Mouse (Mus musculus): ENCODE measurements at regions not wholly inside any gene's neighbourhood (a gene's known extent, or its start where the extent isn't known, plus 50 kb on each side); places are given as distances from the start of the nearest gene placed in this dataset.
A peak's percentile ranks its signal among the peaks of the same experiment; 100 is the strongest.
"Not testable (repeated sequence)": the region's sequence is repeated elsewhere in the genome, so short reads cannot be mapped to it uniquely, and the experiment has no call there.

- H3K36me3 ChIP-seq (ENCODE audit: control insufficient read depth, insufficient read depth, low read length); H3K4me2 ChIP-seq (ENCODE audit: low read length); DNase-seq (ENCODE audit: low spot score); H3K9ac ChIP-seq (ENCODE audit: low read length); H3K9me3 ChIP-seq (replicated peaks; ENCODE audit: control insufficient read depth, low read length); H3K27me3 ChIP-seq (replicated peaks; ENCODE audit: control insufficient read depth, insufficient read depth, low read length); H3K4me3 ChIP-seq (ENCODE audit: low read depth, low read length); H3K4me1 ChIP-seq (ENCODE audit: control insufficient read depth, insufficient read depth, low read length); ATAC-seq; H3K27ac ChIP-seq (ENCODE audit: low read depth, low read length): not testable (repeated sequence)
- WGBS: 87% methylated on average over 7 of the region's 9 CpGs
Observed at GRCm38 (mm10) chr13:61957197-61957596, 172.5 kb upstream of the Zfp808 start.

- H3K36me3 ChIP-seq (ENCODE audit: control insufficient read depth, insufficient read depth, low read length); H3K27ac ChIP-seq (ENCODE audit: low read depth, low read length); ATAC-seq; H3K9me3 ChIP-seq (replicated peaks; ENCODE audit: control insufficient read depth, low read length); H3K4me3 ChIP-seq (ENCODE audit: low read depth, low read length); H3K27me3 ChIP-seq (replicated peaks; ENCODE audit: control insufficient read depth, insufficient read depth, low read length); H3K4me2 ChIP-seq (ENCODE audit: low read length); H3K9ac ChIP-seq (ENCODE audit: low read length); H3K4me1 ChIP-seq (ENCODE audit: control insufficient read depth, insufficient read depth, low read length); DNase-seq (ENCODE audit: low spot score): not testable (repeated sequence)
- 89% methylated on average over 3 of the region's 3 CpGs for WGBS
Observed at GRCm38 (mm10) chr13:61978856-61979255, 150.8 kb upstream of the Zfp808 start.

- not testable (repeated sequence) for ATAC-seq; H3K4me1 ChIP-seq (ENCODE audit: control insufficient read depth, insufficient read depth, low read length); DNase-seq (ENCODE audit: low spot score); H3K9ac ChIP-seq (ENCODE audit: low read length); H3K9me3 ChIP-seq (replicated peaks; ENCODE audit: control insufficient read depth, low read length); H3K27ac ChIP-seq (ENCODE audit: low read depth, low read length); H3K36me3 ChIP-seq (ENCODE audit: control insufficient read depth, insufficient read depth, low read length); H3K4me3 ChIP-seq (ENCODE audit: low read depth, low read length); H3K4me2 ChIP-seq (ENCODE audit: low read length); H3K27me3 ChIP-seq (replicated peaks; ENCODE audit: control insufficient read depth, insufficient read depth, low read length)
- 67% methylated on average over 3 of the region's 3 CpGs for WGBS
Observed at GRCm38 (mm10) chr13:61996519-61996918, 133.2 kb upstream of the Zfp808 start.

GRCm38 (mm10) chr13:61998803-61999202 is 130.9 kb upstream of the Zfp808 start:
- not testable (repeated sequence) for H3K27ac ChIP-seq (ENCODE audit: low read depth, low read length); DNase-seq (ENCODE audit: low spot score); H3K9ac ChIP-seq (ENCODE audit: low read length); H3K36me3 ChIP-seq (ENCODE audit: control insufficient read depth, insufficient read depth, low read length); H3K4me3 ChIP-seq (ENCODE audit: low read depth, low read length); H3K9me3 ChIP-seq (replicated peaks; ENCODE audit: control insufficient read depth, low read length); H3K27me3 ChIP-seq (replicated peaks; ENCODE audit: control insufficient read depth, insufficient read depth, low read length); H3K4me2 ChIP-seq (ENCODE audit: low read length); ATAC-seq; H3K4me1 ChIP-seq (ENCODE audit: control insufficient read depth, insufficient read depth, low read length)
- 8% methylated on average over 6 of the region's 6 CpGs for WGBS

GRCm38 (mm10) chr13:62007321-62007720 is 122.4 kb upstream of the Zfp808 start:
- not testable (repeated sequence) for H3K4me1 ChIP-seq (ENCODE audit: control insufficient read depth, insufficient read depth, low read length); H3K9ac ChIP-seq (ENCODE audit: low read length); ATAC-seq; H3K27me3 ChIP-seq (replicated peaks; ENCODE audit: control insufficient read depth, insufficient read depth, low read length); H3K4me2 ChIP-seq (ENCODE audit: low read length); H3K4me3 ChIP-seq (ENCODE audit: low read depth, low read length); H3K27ac ChIP-seq (ENCODE audit: low read depth, low read length); H3K36me3 ChIP-seq (ENCODE audit: control insufficient read depth, insufficient read depth, low read length); DNase-seq (ENCODE audit: low spot score); H3K9me3 ChIP-seq (replicated peaks; ENCODE audit: control insufficient read depth, low read length)
- 76% methylated on average over 1 of the region's 1 CpGs for WGBS

- Histone ChIP-seq H3K4me3 (ENCODE audit: low read depth, low read length) (peak overlapping the region; percentile 37), H3K4me2 (ENCODE audit: low read length) (peak overlapping the region; percentile 53), H3K9ac (ENCODE audit: low read length) (peak overlapping the region; percentile 72)
- H3K27ac ChIP-seq (ENCODE audit: low read depth, low read length); H3K4me1 ChIP-seq (ENCODE audit: control insufficient read depth, insufficient read depth, low read length); H3K9me3 ChIP-seq (replicated peaks; ENCODE audit: control insufficient read depth, low read length); H3K27me3 ChIP-seq (replicated peaks; ENCODE audit: control insufficient read depth, insufficient read depth, low read length); H3K36me3 ChIP-seq (ENCODE audit: control insufficient read depth, insufficient read depth, low read length): not testable (repeated sequence)
- 2% methylated on average over 22 of the region's 22 CpGs for WGBS
- DNase-seq (ENCODE audit: low spot score) (peak; percentile 76), ATAC-seq (peak; percentile 89)
Observed at GRCm38 (mm10) chr13:62015424-62016167, 114.1 kb upstream of the Zfp808 start.

- not testable (repeated sequence) for H3K27ac ChIP-seq (ENCODE audit: low read depth, low read length); H3K27me3 ChIP-seq (replicated peaks; ENCODE audit: control insufficient read depth, insufficient read depth, low read length); H3K36me3 ChIP-seq (ENCODE audit: control insufficient read depth, insufficient read depth, low read length); H3K9me3 ChIP-seq (replicated peaks; ENCODE audit: control insufficient read depth, low read length); DNase-seq (ENCODE audit: low spot score); H3K4me1 ChIP-seq (ENCODE audit: control insufficient read depth, insufficient read depth, low read length)
- WGBS: 0% methylated on average over 5 of the region's 5 CpGs
- H3K4me3 ChIP-seq (ENCODE audit: low read depth, low read length): peak overlapping the region; percentile 37
- H3K9ac ChIP-seq (ENCODE audit: low read length): peak overlapping the region; percentile 72
- H3K4me2 ChIP-seq (ENCODE audit: low read length): peak overlapping the region; percentile 53
- 0 out of 2 replicates have a peak, but pooled peaks have one; percentile 23 for ATAC-seq
Observed at GRCm38 (mm10) chr13:62016168-62016502, 113.6 kb upstream of the Zfp808 start.

GRCm38 (mm10) chr13:62037646-62038045 is 92.0 kb upstream of the Zfp808 start:
- not testable (repeated sequence) for H3K4me3 ChIP-seq (ENCODE audit: low read depth, low read length); DNase-seq (ENCODE audit: low spot score); H3K9me3 ChIP-seq (replicated peaks; ENCODE audit: control insufficient read depth, low read length); H3K27me3 ChIP-seq (replicated peaks; ENCODE audit: control insufficient read depth, insufficient read depth, low read length); H3K4me1 ChIP-seq (ENCODE audit: control insufficient read depth, insufficient read depth, low read length); H3K4me2 ChIP-seq (ENCODE audit: low read length); H3K36me3 ChIP-seq (ENCODE audit: control insufficient read depth, insufficient read depth, low read length); H3K27ac ChIP-seq (ENCODE audit: low read depth, low read length); ATAC-seq; H3K9ac ChIP-seq (ENCODE audit: low read length)
- 93% methylated on average over 2 of the region's 2 CpGs for WGBS

- not testable (repeated sequence) for ATAC-seq; H3K36me3 ChIP-seq (ENCODE audit: control insufficient read depth, insufficient read depth, low read length); H3K9me3 ChIP-seq (replicated peaks; ENCODE audit: control insufficient read depth, low read length); H3K4me1 ChIP-seq (ENCODE audit: control insufficient read depth, insufficient read depth, low read length); H3K4me3 ChIP-seq (ENCODE audit: low read depth, low read length); H3K27me3 ChIP-seq (replicated peaks; ENCODE audit: control insufficient read depth, insufficient read depth, low read length); H3K9ac ChIP-seq (ENCODE audit: low read length); DNase-seq (ENCODE audit: low spot score); H3K27ac ChIP-seq (ENCODE audit: low read depth, low read length); H3K4me2 ChIP-seq (ENCODE audit: low read length)
- WGBS: 66% methylated on average over 2 of the region's 2 CpGs
Observed at GRCm38 (mm10) chr13:62077951-62078671, 51.6 kb upstream of the Zfp808 start.
